Mouse (Mus musculus): ENCODE measurements at regions not wholly inside any gene's neighbourhood (a gene's known extent, or its start where the extent isn't known, plus 50 kb on each side); places are given as distances from the start of the nearest gene placed in this dataset.

GRCm38 (mm10) chr5:78878775-78879174 is 1470.9 kb upstream of the Igfbp7 start:
- TF ChIP-seq CTCF (IDR thresholded peaks at IDR 0.05; ENCODE audit: borderline replicate concordance, insufficient read depth, low read depth, low read length) (no peak), POLR2A (IDR thresholded peaks at IDR 0.05; ENCODE audit: borderline replicate concordance, insufficient read depth, low read length) (no peak)
